Mouse (Mus musculus): ENCODE results near the gene Atg9b. TPM values are rescaled to one million over a fixed set of nuclear protein-coding genes. Genes with fewer than 3 reads are reported as not detected.

Atg9b gene
- polyA plus RNA-seq, 1 experiment from 2014 or later: 0.58 TPM

DNA sequence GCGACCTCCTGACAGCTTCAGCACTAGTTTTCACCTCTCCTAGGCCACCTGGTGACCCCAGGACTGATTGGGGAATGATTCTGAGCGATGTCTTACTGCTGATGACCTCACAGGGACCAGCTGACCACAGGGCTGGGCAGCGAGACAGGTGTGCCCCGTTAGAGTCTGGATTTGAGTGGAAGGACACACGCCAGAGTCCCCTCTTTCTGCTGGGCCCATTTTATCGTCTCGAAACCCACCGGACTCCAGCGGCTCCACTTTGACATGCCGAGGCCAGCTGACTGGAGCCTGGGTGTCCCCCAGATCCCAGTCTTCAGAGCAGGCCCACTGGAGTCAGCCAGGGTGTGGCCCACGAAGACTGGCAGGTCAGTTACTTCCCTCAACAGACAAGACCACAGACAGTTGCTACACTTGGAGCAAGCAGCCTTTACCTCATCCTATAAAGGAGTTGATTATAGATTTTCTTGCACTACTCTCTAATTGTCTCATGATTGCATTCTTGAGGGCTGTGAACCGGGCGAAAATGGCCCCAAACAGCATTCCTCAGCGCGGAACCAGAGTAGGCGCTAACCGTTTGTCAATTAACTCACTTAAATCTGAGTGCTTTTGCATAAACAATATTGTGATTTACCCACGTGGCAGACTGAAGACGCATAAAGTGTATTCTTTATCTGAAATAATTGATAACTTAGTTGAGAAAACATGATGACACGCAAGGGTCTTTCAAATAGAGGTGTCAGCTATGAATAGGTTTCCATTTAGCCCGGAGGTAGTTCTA lies 32.2 kb upstream of the Atg9b start:
- H3K27me3 ChIP-seq: peaks cover 16% of the 10 kb centered on the region
- H3K4me1 ChIP-seq (replicated peaks): peaks cover 56% of the 10 kb centered on the region
- WGBS (ENCODE audit: insufficient replicate concordance): 10% methylated on average over 21 of the region's 21 CpGs
- 0 out of 2 replicates have a peak, but pooled peaks cover 3% of the 10 kb centered on the region for H3K36me3 ChIP-seq (replicated peaks)
- no peak for ATAC-seq (ENCODE audit: insufficient read depth)
- H3K9ac ChIP-seq: peak overlapping the region; percentile 80
- H3K9me3 ChIP-seq (replicated peaks): no peaks in the 10 kb centered on the region
- peak overlapping the region; percentile 73 for H3K4me3 ChIP-seq (replicated peaks)
- H3K27ac ChIP-seq (replicated peaks): peak overlapping the region; percentile 92
- H3K4me2 ChIP-seq: peak overlapping the region; percentile 93

DNA sequence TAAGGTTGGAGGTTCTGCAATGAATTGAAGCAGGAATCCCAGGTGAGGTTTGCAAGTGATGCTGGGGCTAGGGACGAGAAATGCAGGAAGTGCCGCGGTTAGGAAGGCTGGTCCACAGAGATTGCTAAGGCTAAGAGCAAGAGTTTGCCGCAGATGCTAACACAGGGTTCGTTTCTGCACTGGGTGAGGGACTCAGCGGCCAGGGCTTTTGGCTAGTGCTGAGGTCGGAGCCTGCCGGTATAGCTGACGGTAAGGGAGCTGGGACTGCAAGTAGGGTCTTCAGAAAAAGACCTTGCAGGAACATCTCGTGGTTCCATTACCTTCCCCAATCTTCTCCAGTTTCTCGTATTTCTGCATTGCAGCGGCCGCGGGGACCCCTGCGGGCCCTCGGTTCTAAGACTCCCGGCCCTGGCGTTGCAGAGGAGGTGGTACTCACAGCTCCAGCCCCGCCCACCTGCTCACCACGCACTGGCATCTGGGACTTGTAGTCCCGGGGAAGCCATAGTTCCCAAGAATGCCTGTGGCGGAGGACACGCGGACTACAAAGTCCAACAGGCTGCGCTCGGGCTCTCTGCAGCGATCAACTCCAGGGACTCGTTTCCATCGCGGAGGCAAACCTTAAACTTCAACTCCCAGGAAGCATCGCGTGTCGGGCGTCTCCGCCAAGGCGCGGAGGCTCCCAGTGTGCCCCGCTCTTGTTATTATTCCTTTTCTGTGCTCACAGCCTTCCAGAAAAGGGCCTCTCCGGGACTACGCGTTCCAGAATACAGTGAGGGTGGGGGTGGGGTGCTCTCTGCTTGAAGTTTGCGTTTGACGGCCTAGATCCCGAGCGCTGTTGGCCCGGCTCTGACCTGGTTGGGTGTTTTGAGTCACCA lies 31.4 kb upstream of the Atg9b start, which contains the start of the genes Cdk5 and Slc4a2:
Gene Cdk5 (minus strand): TSS at position 402 of the 875 bp plus-strand sequence.
Gene Slc4a2 (plus strand): TSS at position 709 of the 875 bp plus-strand sequence.
- ATAC-seq (ENCODE audit: insufficient read depth): peak; percentile 88

DNA sequence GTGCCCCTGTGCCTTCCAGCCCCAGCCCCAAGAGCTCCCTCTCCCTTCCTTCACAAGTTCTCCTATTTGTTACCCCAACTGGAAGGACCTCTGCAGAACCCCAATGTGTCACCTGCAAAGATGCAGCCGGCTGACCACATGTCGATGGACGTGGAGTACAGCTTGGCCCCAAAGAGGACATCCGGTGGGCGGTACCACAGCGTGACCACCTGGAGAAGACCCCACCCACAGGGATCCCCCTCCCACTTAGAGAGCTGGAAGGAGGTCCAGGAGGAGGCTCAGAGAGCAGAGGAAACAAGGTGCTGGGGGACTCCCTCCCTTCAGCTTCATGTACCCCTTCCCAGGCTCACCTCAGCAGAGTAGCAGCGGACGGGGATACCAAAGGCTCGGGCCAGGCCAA lies 28.4 kb upstream of the Atg9b start:
- H3K36me3 ChIP-seq (replicated peaks): 0 out of 2 replicates have a peak, but pooled peaks cover 9% of the 10 kb centered on the region
- no peak overlapping the region for H3K27ac ChIP-seq (replicated peaks)
- H3K9ac ChIP-seq: no peak overlapping the region
- WGBS (ENCODE audit: insufficient replicate concordance): 78% methylated on average over 9 of the region's 9 CpGs
- H3K4me2 ChIP-seq: no peak overlapping the region
- peaks cover 19% of the 10 kb centered on the region for H3K4me1 ChIP-seq (replicated peaks)
- no peaks in the 10 kb centered on the region for H3K9me3 ChIP-seq (replicated peaks)
- H3K4me3 ChIP-seq (replicated peaks): no peak overlapping the region
- no peak for ATAC-seq (ENCODE audit: insufficient read depth)
- 0 out of 2 replicates have a peak, but pooled peaks cover 6% of the 10 kb centered on the region for H3K27me3 ChIP-seq

More for the DNA sequence above, 31.4 kb upstream of the Atg9b start, which contains the start of the genes Cdk5 and Slc4a2:
- peak within 1 kb of the TSS; percentile 92 for H3K27ac ChIP-seq (replicated peaks)
- H3K4me1 ChIP-seq (replicated peaks): peaks cover 49% of the 10 kb centered on the region
- H3K9me3 ChIP-seq (replicated peaks): no peaks in the 10 kb centered on the region
- peak within 1 kb of the TSS; percentile 80 for H3K9ac ChIP-seq
- H3K4me2 ChIP-seq: peak within 1 kb of the TSS; percentile 93
- peaks cover 16% of the 10 kb centered on the region for H3K27me3 ChIP-seq
- 0 out of 2 replicates have a peak, but pooled peaks cover 8% of the 10 kb centered on the region for H3K36me3 ChIP-seq (replicated peaks)
- H3K4me3 ChIP-seq (replicated peaks): peak within 1 kb of the TSS; percentile 73
- WGBS (ENCODE audit: insufficient replicate concordance): under 1% methylated on average over 46 of the region's 46 CpGs

DNA sequence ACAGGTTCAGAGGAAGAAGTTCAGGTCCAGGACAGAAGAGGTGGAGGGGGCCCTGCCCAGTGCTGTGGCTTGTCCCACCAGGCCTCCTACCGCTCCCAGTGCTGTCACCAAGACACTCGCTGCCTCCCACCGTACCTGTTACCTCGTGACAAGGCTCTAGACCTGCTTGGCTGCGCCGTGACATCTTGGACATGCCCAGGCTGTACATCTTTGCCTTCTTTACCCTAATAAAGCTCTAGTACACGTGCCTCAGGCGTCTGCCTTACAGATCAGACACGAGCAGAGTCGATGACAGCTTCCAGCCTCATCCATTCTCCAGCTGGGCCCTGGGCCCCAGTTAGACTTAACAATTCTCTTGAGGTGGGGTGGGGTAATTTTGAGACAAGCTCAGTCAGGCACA lies 25.6 kb upstream of the Atg9b start:
- WGBS (ENCODE audit: insufficient replicate concordance): 80% methylated on average over 10 of the region's 10 CpGs
- H3K4me1 ChIP-seq (replicated peaks): peaks cover 2% of the 10 kb centered on the region
- no peaks in the 10 kb centered on the region for H3K9me3 ChIP-seq (replicated peaks)
- no peak overlapping the region for H3K27ac ChIP-seq (replicated peaks)
- 0 out of 2 replicates have a peak, but pooled peaks cover 9% of the 10 kb centered on the region for H3K36me3 ChIP-seq (replicated peaks)
- no peak overlapping the region for H3K4me3 ChIP-seq (replicated peaks)
- H3K9ac ChIP-seq: no peak overlapping the region
- H3K4me2 ChIP-seq: no peak overlapping the region
- peaks cover 32% of the 10 kb centered on the region for H3K27me3 ChIP-seq
- ATAC-seq (ENCODE audit: insufficient read depth): no peak

DNA sequence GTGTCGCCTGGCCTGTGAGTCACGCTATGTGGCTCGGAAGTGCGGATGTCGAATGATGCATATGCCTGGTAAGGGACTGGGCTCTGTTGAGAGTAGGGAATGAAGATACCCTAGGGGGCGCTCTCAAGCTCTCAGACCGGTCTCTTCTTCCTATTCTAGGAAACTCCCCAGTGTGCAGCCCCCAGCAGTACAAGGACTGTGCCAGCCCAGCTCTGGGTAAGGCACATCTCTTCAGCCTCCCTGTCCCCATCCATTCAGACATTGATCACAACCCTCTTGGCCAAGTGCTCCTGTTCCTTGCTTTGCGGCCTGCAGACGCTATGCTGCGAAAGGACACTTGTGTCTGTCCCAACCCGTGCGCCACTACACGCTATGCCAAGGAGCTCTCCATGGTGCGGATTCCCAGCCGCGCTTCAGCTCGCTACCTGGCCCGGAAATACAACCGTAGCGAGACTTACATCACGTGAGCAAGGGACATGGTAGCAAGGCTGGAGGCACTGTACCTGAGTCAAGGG lies 24.3 kb upstream of the Atg9b start:
- H3K27me3 ChIP-seq: peaks cover 32% of the 10 kb centered on the region
- no peak overlapping the region for H3K4me3 ChIP-seq (replicated peaks)
- 6% methylated on average over 21 of the region's 21 CpGs for WGBS (ENCODE audit: insufficient replicate concordance)
- no peak overlapping the region for H3K27ac ChIP-seq (replicated peaks)
- no peaks in the 10 kb centered on the region for H3K4me1 ChIP-seq (replicated peaks)
- peak; percentile 45; the same call in 1 of the 2 replicates for ATAC-seq (ENCODE audit: insufficient read depth)
- H3K4me2 ChIP-seq: no peak overlapping the region
- no peak overlapping the region for H3K9ac ChIP-seq
- 0 out of 2 replicates have a peak, but pooled peaks cover 9% of the 10 kb centered on the region for H3K36me3 ChIP-seq (replicated peaks)
- H3K9me3 ChIP-seq (replicated peaks): no peaks in the 10 kb centered on the region

DNA sequence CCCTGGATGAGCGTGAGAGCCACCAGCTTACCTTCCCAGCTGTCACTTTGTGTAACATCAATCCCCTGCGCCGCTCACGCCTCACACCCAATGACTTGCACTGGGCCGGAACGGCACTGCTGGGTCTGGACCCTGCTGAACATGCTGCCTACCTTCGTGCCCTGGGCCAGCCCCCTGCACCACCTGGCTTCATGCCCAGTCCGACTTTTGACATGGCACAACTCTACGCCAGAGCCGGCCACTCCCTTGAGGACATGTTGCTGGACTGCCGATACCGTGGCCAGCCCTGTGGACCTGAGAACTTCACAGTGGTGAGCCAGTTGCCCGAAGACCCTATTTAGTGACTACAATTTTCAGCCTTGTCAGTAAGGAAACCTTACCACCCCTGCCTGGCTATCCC lies 22.0 kb upstream of the Atg9b start:
- WGBS (ENCODE audit: insufficient replicate concordance): 76% methylated on average over 13 of the region's 13 CpGs
- ATAC-seq (ENCODE audit: insufficient read depth): no peak
- no peak overlapping the region for H3K9ac ChIP-seq

DNA sequence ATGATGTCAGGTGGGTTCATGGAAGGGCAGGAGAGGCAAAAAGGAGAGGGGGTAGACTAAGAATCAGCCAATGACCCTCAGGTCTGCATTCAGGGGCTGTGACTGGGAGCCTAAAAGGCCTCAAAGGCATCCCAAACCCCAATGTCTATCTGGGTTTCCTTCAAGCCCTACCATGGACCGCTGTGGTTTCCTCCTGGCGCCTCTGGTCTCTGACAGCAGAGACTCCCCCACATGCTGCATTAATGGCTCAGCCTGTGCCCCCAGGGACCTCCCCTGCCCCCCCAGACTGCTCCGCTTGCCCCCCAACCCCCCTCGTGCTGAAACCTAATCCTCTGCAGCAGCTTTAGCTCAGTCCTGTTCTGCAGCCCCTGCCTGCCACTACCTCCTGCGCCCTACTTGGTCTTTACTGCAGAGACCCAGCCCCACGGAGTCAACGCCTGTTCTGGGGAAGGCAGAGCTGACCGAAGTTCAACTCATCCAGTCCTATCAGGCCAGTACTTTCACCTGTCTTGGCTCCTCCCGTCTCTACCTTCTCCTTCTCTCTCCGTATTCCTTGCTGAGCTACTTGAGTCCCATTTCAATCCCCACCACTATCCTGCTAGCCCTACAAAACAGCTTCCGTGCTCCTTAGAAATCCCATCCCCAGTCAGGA lies 21.2 kb upstream of the Atg9b start, which contains the start of gene Asic3:
Gene Asic3 (plus strand): TSS at position 351 of the 652 bp plus-strand sequence.
- no peak within 1 kb of the TSS for H3K27ac ChIP-seq (replicated peaks)
- H3K4me3 ChIP-seq (replicated peaks): no peak within 1 kb of the TSS
- H3K4me2 ChIP-seq: no peak within 1 kb of the TSS
- H3K9ac ChIP-seq: no peak within 1 kb of the TSS
- no peak for ATAC-seq (ENCODE audit: insufficient read depth)
- WGBS (ENCODE audit: insufficient replicate concordance): 29% methylated on average over 11 of the region's 11 CpGs
- H3K4me1 ChIP-seq (replicated peaks): no peaks in the 10 kb centered on the region
- H3K36me3 ChIP-seq (replicated peaks): no peaks in the 10 kb centered on the region
- no peaks in the 10 kb centered on the region for H3K9me3 ChIP-seq (replicated peaks)
- H3K27me3 ChIP-seq: peaks cover 32% of the 10 kb centered on the region

More for the DNA sequence above, 22.0 kb upstream of the Atg9b start:
- peaks cover 32% of the 10 kb centered on the region for H3K27me3 ChIP-seq
- H3K9me3 ChIP-seq (replicated peaks): no peaks in the 10 kb centered on the region
- H3K36me3 ChIP-seq (replicated peaks): 0 out of 2 replicates have a peak, but pooled peaks cover 6% of the 10 kb centered on the region
- no peak overlapping the region for H3K27ac ChIP-seq (replicated peaks)
- no peak overlapping the region for H3K4me2 ChIP-seq
- H3K4me3 ChIP-seq (replicated peaks): no peak overlapping the region
- no peaks in the 10 kb centered on the region for H3K4me1 ChIP-seq (replicated peaks)

DNA sequence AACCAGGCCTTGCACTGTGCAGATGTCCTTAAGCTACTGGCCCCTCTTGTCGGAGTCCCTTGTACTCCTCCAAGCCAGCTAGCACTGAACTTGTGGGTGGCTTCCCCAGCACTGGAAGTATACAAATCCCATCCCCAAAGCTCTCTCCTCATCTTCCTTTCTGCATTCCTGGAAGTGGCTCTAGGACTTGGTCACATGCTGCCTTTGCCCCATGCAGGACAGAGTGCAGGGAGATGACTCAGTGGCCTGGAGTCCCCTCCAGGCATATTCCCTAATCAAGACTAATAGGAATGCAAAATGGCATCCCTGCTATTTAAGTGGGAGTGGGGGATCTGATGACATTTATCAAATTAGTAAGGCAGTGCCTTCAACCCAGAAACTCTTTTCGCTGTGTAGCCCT lies 20.1 kb upstream of the Atg9b start:
- Histone ChIP-seq H3K9ac (no peak overlapping the region), H3K4me3 (replicated peaks) (no peak overlapping the region), H3K4me2 (no peak overlapping the region), H3K27ac (replicated peaks) (no peak overlapping the region), H3K27me3 (peaks cover 32% of the 10 kb centered on the region), H3K36me3 (replicated peaks) (no peaks in the 10 kb centered on the region), H3K4me1 (replicated peaks) (no peaks in the 10 kb centered on the region), H3K9me3 (replicated peaks) (no peaks in the 10 kb centered on the region)
- WGBS (ENCODE audit: insufficient replicate concordance): 56% methylated on average over 2 of the region's 2 CpGs
- ATAC-seq (ENCODE audit: insufficient read depth): no peak

DNA sequence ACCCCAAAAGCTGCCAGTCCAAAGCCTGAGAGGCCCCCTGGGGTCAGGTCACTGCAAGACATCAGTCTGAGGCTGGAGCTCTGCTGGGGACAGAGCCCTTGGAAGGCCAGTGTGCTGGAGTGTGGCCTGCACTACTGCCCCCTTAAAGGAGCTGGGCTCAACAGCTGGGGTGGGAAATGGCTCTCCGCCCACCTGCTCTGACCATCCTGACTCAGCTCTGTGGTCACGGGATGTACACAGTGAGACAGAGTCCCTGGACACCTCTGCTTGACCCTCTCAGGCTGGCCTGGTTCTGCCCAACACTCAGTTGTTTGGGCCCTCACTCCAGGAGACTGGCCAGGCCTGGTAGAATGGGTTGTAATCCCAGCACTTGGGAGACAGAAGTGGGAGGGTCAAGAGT lies 17.5 kb upstream of the Atg9b start:
- no peak for ATAC-seq (ENCODE audit: insufficient read depth)
- Histone ChIP-seq H3K4me3 (replicated peaks) (no peak overlapping the region), H3K9me3 (replicated peaks) (no peaks in the 10 kb centered on the region), H3K4me2 (no peak overlapping the region), H3K36me3 (replicated peaks) (no peaks in the 10 kb centered on the region), H3K27me3 (peaks cover 19% of the 10 kb centered on the region), H3K4me1 (replicated peaks) (peaks cover 9% of the 10 kb centered on the region), H3K9ac (no peak overlapping the region), H3K27ac (replicated peaks) (no peak overlapping the region)
- 65% methylated on average over 2 of the region's 2 CpGs for WGBS (ENCODE audit: insufficient replicate concordance)

DNA sequence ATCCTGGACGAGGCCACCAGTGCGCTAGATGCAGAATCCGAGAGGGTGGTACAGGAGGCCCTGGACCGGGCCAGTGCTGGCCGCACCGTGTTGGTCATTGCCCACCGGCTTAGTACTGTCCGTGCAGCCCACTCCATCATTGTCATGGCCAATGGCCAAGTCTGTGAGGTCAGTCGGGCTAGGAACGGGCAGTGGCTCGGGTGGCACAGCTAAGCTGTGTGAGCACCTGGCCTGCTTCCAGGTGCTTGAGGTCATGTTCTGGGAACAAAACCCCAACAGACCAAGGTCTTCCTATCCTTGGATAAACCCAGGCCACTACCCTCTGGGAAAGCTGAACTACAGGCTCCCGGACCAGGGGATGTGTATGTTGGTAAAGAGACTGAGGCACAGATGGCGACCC lies 16.7 kb upstream of the Atg9b start:
- no peak for ATAC-seq (ENCODE audit: insufficient read depth)
- 82% methylated on average over 13 of the region's 13 CpGs for WGBS (ENCODE audit: insufficient replicate concordance)
- Histone ChIP-seq H3K4me1 (replicated peaks) (peaks cover 16% of the 10 kb centered on the region), H3K27me3 (peaks cover 11% of the 10 kb centered on the region), H3K36me3 (replicated peaks) (no peaks in the 10 kb centered on the region), H3K27ac (replicated peaks) (no peak overlapping the region), H3K9me3 (replicated peaks) (no peaks in the 10 kb centered on the region), H3K4me2 (no peak overlapping the region), H3K4me3 (replicated peaks) (no peak overlapping the region), H3K9ac (no peak overlapping the region)

Data from liver, embryonic 15.5 days (tissue).